Mouse (Mus musculus): Measurements from ENCODE around the gene Aco1. TPM values are rescaled to one million over a fixed set of nuclear protein-coding genes. Genes with fewer than 3 reads are reported as not detected.
"Not testable (repeated sequence)": the region's sequence is repeated elsewhere in the genome, so short reads cannot be mapped to it uniquely, and the experiment has no call there.

The Aco1 gene
- 50.1 and 51.9 TPM in 2 replicates for polyA plus RNA-seq (2015; fragmentation: Nextera tagmentation; extraction: Ambion mirVana)

DNA sequence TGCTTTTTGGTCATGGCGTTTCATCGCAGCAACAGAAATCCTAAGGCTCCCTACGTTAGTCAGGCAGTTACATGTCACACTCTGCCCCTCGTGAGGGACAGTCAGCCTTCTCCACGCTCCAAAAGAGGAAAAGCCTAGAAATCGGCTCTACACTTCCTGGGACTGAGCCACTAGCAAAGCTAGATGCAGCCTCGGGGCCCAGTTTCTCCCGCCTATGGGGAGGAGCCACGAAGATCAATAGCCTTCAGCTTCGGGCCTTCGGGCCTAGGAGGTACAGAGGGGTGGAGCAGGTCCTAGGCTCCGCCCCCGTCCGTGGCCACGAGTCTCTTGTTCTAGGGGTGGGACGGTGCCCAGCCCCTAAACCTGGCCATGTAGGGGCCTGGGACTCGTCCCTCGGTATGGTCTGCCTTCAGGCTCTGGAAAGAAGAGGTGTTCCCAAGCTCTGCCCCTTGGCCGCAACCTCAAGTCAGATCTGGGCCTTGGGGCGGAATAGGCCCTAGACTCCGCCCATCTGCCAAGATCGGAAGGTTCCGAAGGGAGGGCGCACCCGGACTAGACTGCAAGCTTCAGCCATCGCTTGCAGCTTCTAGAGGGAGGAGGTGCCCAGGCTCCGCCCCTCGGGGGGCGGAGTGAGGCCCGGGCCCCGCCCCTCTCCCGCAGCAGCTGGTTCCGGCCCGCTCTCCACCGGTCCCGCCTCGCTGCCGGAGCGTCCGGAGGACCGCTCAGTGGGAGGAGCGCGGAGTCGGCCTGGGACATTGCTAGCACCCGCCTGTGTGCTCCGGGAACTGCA lies at the start of gene Aco1:
Gene Aco1, plus strand, starts transcription at position 339 of the 790 bp plus-strand sequence.
- Histone ChIP-seq H3K4me2 (replicated peaks) (peak within 1 kb of the TSS; percentile 79), H3K27ac (peak within 1 kb of the TSS; percentile 89), H3K9ac (peak within 1 kb of the TSS; percentile 85), H3K9me3 (no peaks in the 10 kb centered on the region), H3K4me3 (peak within 1 kb of the TSS; percentile 80), H3K36me3 (peaks cover 4% of the 10 kb centered on the region; the same call in 1 of the 2 replicates), H3K4me1 (peaks cover 21% of the 10 kb centered on the region), H3K27me3 (no peaks in the 10 kb centered on the region)
- under 1% methylated on average over 46 of the region's 46 CpGs for WGBS
- ATAC-seq (ENCODE audit: low FRiP score, low read depth) = peak; percentile 97

DNA sequence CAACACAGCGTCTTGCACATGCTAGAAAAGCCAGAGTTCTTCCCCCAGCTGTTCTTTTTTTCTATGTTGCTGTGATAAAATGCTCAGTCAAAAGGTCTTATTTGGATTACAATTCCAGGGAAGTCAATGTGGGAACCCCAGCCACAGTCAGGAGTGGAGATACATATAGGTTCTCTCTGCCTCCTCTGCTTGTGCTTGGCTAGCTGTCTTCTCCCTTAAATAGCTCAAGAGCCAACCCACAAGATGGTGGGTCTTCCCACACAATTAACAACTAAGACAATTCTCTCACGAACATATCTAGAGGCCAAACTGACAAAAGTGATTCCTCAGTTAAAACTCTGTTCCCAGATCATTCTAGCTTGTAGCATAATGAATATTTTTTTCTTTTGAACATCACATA lies 47.9 kb upstream of the Aco1 start:
- H3K27me3 ChIP-seq = no peaks in the 10 kb centered on the region
- no peaks in the 10 kb centered on the region for H3K9me3 ChIP-seq
- H3K36me3 ChIP-seq = no peaks in the 10 kb centered on the region
- H3K4me2 ChIP-seq (replicated peaks) = no peak overlapping the region
- H3K4me3 ChIP-seq = no peak overlapping the region
- ATAC-seq (ENCODE audit: low FRiP score, low read depth) = no peak
- no peak overlapping the region for H3K27ac ChIP-seq
- 85% methylated on average over 2 of the region's 2 CpGs for WGBS
- no peaks in the 10 kb centered on the region for H3K4me1 ChIP-seq
- no peak overlapping the region for H3K9ac ChIP-seq

GRCm38 (mm10) chr4:40102996-40103395 lies 39.9 kb upstream of the Aco1 start:
- WGBS = 83% methylated on average over 1 of the region's 1 CpGs
- no peak overlapping the region for H3K27ac ChIP-seq
- no peaks in the 10 kb centered on the region for H3K27me3 ChIP-seq
- H3K9ac ChIP-seq = no peak overlapping the region
- no peaks in the 10 kb centered on the region for H3K9me3 ChIP-seq
- H3K4me2 ChIP-seq (replicated peaks) = no peak overlapping the region
- H3K4me3 ChIP-seq = no peak overlapping the region
- ATAC-seq (ENCODE audit: low FRiP score, low read depth) = no peak
- no peaks in the 10 kb centered on the region for H3K4me1 ChIP-seq
- no peaks in the 10 kb centered on the region for H3K36me3 ChIP-seq

GRCm38 (mm10) chr4:40106004-40106536 lies 36.8 kb upstream of the Aco1 start:
- no peak overlapping the region for H3K4me3 ChIP-seq
- H3K4me2 ChIP-seq (replicated peaks) = no peak overlapping the region
- H3K27me3 ChIP-seq = no peaks in the 10 kb centered on the region
- no peaks in the 10 kb centered on the region for H3K4me1 ChIP-seq
- no peak overlapping the region for H3K9ac ChIP-seq
- ATAC-seq (ENCODE audit: low FRiP score, low read depth) = no peak
- no peak overlapping the region for H3K27ac ChIP-seq
- H3K9me3 ChIP-seq = no peaks in the 10 kb centered on the region
- no peaks in the 10 kb centered on the region for H3K36me3 ChIP-seq
- WGBS = 57% methylated on average over 8 of the region's 8 CpGs

GRCm38 (mm10) chr4:40108030-40108429 lies 34.9 kb upstream of the Aco1 start:
- ATAC-seq (ENCODE audit: low FRiP score, low read depth) = no peak
- Histone ChIP-seq H3K27ac (no peak overlapping the region), H3K4me2 (replicated peaks) (no peak overlapping the region), H3K4me3 (no peak overlapping the region), H3K9me3 (no peaks in the 10 kb centered on the region), H3K36me3 (no peaks in the 10 kb centered on the region), H3K27me3 (no peaks in the 10 kb centered on the region), H3K4me1 (no peaks in the 10 kb centered on the region), H3K9ac (no peak overlapping the region)
- WGBS = 92% methylated on average over 4 of the region's 4 CpGs

GRCm38 (mm10) chr4:40113173-40113572 lies 29.7 kb upstream of the Aco1 start:
- 80% methylated on average over 1 of the region's 1 CpGs for WGBS
- Histone ChIP-seq H3K27ac (no peak overlapping the region), H3K27me3 (no peaks in the 10 kb centered on the region), H3K36me3 (no peaks in the 10 kb centered on the region), H3K9me3 (no peaks in the 10 kb centered on the region), H3K4me3 (no peak overlapping the region), H3K4me2 (replicated peaks) (no peak overlapping the region), H3K9ac (no peak overlapping the region), H3K4me1 (no peaks in the 10 kb centered on the region)
- ATAC-seq (ENCODE audit: low FRiP score, low read depth) = no peak

DNA sequence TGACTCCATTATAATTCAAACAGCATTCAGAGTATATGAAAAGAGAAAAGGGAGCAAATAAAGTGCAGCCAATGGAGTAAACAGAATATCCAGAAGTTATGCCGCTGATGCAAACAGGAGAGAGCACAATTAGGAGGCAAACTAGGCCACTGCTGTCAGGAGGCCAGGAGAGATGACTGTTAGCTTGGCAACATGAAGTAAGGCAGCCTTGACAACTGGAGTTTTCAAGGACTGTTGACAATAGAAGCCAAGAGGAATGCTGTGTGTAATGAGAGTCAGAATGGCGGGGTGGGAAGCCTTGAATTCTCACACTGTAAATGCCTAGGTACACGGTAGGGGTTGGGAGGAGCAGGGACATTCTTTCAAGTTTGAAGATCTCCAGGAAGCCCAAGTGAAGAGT lies 21.7 kb upstream of the Aco1 start:
- H3K27ac ChIP-seq = no peak overlapping the region
- H3K9ac ChIP-seq = no peak overlapping the region
- no peaks in the 10 kb centered on the region for H3K36me3 ChIP-seq
- H3K4me3 ChIP-seq = no peak overlapping the region
- no peaks in the 10 kb centered on the region for H3K4me1 ChIP-seq
- no peak for ATAC-seq (ENCODE audit: low FRiP score, low read depth)
- H3K27me3 ChIP-seq = no peaks in the 10 kb centered on the region
- 71% methylated on average over 3 of the region's 3 CpGs for WGBS
- H3K4me2 ChIP-seq (replicated peaks) = no peak overlapping the region
- no peaks in the 10 kb centered on the region for H3K9me3 ChIP-seq

GRCm38 (mm10) chr4:40122291-40122690 lies 20.6 kb upstream of the Aco1 start:
- H3K4me3 ChIP-seq; H3K36me3 ChIP-seq; H3K9ac ChIP-seq; H3K9me3 ChIP-seq; H3K27ac ChIP-seq; H3K4me1 ChIP-seq; ATAC-seq (ENCODE audit: low FRiP score, low read depth); H3K4me2 ChIP-seq (replicated peaks); H3K27me3 ChIP-seq: not testable (repeated sequence)
- 74% methylated on average over 1 of the region's 1 CpGs for WGBS

- no peaks in the 10 kb centered on the region for H3K27me3 ChIP-seq
- peak; percentile 54; the same call in 1 of the 2 replicates for ATAC-seq (ENCODE audit: low FRiP score, low read depth)
- 20% methylated on average over 9 of the region's 9 CpGs for WGBS
Measured at GRCm38 (mm10) chr4:40134468-40135102, 8.3 kb upstream of the Aco1 start.

DNA sequence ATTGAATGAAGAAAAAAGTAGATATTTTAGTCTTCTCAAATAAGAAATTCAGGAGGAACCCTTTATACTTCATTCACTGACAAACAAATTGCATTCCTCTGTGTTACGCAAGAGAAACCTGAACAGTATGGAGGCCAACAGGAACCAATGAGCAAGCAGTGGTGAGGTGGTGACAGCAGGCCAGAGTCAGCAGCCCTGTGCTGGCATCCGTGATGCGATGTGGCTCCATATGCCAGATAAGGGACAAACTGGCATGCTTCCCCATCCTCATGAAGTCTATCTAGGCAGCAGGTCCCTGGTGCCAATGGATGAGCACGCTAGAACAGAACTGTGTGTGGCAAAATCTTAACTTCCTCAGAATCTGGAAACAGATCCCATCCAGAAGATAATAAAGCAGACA lies 6.4 kb upstream of the Aco1 start:
- H3K4me3 ChIP-seq = no peak overlapping the region
- no peak overlapping the region for H3K9ac ChIP-seq
- H3K36me3 ChIP-seq = no peaks in the 10 kb centered on the region
- H3K27ac ChIP-seq = no peak overlapping the region
- H3K27me3 ChIP-seq = no peaks in the 10 kb centered on the region
- WGBS = 88% methylated on average over 4 of the region's 4 CpGs
- ATAC-seq (ENCODE audit: low FRiP score, low read depth) = no peak
- no peak overlapping the region for H3K4me2 ChIP-seq (replicated peaks)
- no peaks in the 10 kb centered on the region for H3K9me3 ChIP-seq
- H3K4me1 ChIP-seq = no peaks in the 10 kb centered on the region

More at GRCm38 (mm10) chr4:40134468-40135102, 8.3 kb upstream of the Aco1 start:
- H3K36me3 ChIP-seq = no peaks in the 10 kb centered on the region
- no peak overlapping the region for H3K27ac ChIP-seq
- no peak overlapping the region for H3K4me3 ChIP-seq
- H3K4me1 ChIP-seq = no peaks in the 10 kb centered on the region
- H3K9me3 ChIP-seq = no peaks in the 10 kb centered on the region
- no peak overlapping the region for H3K9ac ChIP-seq
- H3K4me2 ChIP-seq (replicated peaks) = no peak overlapping the region

DNA sequence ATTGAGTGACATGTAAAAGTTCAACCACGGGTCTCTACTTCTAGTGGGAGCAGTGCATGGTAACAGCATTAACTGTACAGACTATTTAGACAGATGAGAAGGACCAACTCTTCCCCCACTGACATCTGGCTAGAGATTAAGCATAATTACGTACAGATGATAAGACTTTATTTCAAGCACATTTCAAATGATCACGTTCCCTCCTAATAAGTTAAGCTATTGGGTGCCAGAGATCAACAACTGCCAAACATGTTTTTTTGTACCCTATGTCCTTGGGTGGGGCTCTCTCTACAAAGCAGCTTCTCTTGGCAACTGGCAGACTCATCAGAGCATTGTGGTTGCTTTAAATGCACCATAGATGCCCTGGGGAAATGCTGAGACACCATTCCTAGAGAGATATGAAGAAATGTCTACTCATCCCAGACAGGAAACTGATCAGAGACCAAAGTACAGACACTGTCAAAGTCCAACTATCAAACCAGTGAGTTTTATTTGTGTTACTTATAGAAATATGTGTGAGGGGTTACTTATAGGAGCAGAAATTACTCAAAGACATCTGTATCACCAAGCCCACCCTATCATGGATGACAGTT lies 3.1 kb upstream of the Aco1 start:
- Histone ChIP-seq H3K27me3 (no peaks in the 10 kb centered on the region), H3K4me1 (peaks cover 15% of the 10 kb centered on the region), H3K36me3 (no peaks in the 10 kb centered on the region), H3K27ac (no peak overlapping the region), H3K4me3 (no peak overlapping the region), H3K9ac (no peak overlapping the region), H3K4me2 (replicated peaks) (no peak overlapping the region), H3K9me3 (no peaks in the 10 kb centered on the region)
- 73% methylated on average over 3 of the region's 3 CpGs for WGBS
- no peak for ATAC-seq (ENCODE audit: low FRiP score, low read depth)

DNA sequence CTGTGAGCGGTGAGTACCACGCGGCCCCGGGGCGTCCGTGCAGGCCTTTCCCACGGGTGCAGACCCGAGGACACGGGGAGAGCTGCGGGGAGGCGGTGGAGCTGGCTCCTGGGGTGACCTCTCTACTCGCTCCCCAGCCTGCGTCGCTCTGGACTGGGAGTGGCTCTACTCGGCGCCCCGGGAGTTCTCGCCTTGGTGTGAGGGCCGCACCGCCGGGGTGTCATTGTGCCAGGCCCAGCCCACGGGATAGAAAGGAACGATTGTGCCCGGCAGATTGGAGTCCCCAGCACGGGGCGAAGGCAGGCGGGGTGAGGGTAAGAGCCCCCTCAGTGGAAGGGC lies 621 bp downstream of the Aco1 start:
- peak overlapping the region; percentile 80 for H3K4me3 ChIP-seq
- no peak for ATAC-seq (ENCODE audit: low FRiP score, low read depth)
- no peaks in the 10 kb centered on the region for H3K27me3 ChIP-seq
- 0% methylated on average over 27 of the region's 27 CpGs for WGBS
- H3K9me3 ChIP-seq = no peaks in the 10 kb centered on the region
- H3K4me1 ChIP-seq = peaks cover 21% of the 10 kb centered on the region
- peak overlapping the region; percentile 85 for H3K9ac ChIP-seq
- H3K27ac ChIP-seq = peak overlapping the region; percentile 89
- H3K36me3 ChIP-seq = peaks cover 4% of the 10 kb centered on the region
- peak overlapping the region; percentile 79 for H3K4me2 ChIP-seq (replicated peaks)
